Mouse (Mus musculus) intestine, embryonic 15.5 days (tissue): ENCODE measurements at regions not wholly inside any gene's neighbourhood (a gene's known extent, or its start where the extent isn't known, plus 50 kb on each side); places are given as distances from the start of the nearest gene placed in this dataset.

Experiments
- ATAC-seq: fragments of 200-750 bp; cut with Nextera tagmentation; 2 replicates; pipeline ENCODE4 v1.8.0; 2017; ENCODE audit warnings: moderate TSS enrichment, moderate library complexity
- H3K27ac ChIP-seq: fragments of 300-500 bp; sonication (generic); 2 replicates; pipeline ENCODE4 v1.5.1; 2015; ENCODE audit warnings: mild to moderate bottlenecking, inconsistent platforms
- H3K27me3 ChIP-seq: fragments of 300-500 bp; sonication (generic); replicated peaks from 2 replicates; pipeline ENCODE4 v1.6.1; 2015; ENCODE audit warnings: inconsistent platforms
- H3K36me3 ChIP-seq: fragments of 300-500 bp; sonication (generic); 2 replicates; pipeline ENCODE4 v1.6.1; 2015; ENCODE audit warnings: inconsistent platforms
- H3K4me1 ChIP-seq: fragments of 300-500 bp; sonication (generic); replicated peaks from 2 replicates; pipeline ENCODE4 v1.6.1; 2015; ENCODE audit warnings: inconsistent platforms
- H3K4me2 ChIP-seq: fragments of 300-500 bp; sonication (generic); replicated peaks from 2 replicates; pipeline ENCODE4 v1.6.1; 2015; ENCODE audit warnings: mild to moderate bottlenecking, inconsistent platforms
- H3K4me3 ChIP-seq: fragments of 300-500 bp; sonication (generic); replicated peaks from 2 replicates; pipeline ENCODE4 v1.5.1; 2015; ENCODE audit warnings: inconsistent platforms
- H3K9ac ChIP-seq: fragments of 300-500 bp; sonication (generic); 2 replicates; pipeline ENCODE4 v1.6.1; 2015; ENCODE audit warnings: inconsistent platforms
- H3K9me3 ChIP-seq: fragments of 300-500 bp; sonication (generic); 2 replicates; pipeline ENCODE4 v1.6.1; 2016; ENCODE audit warnings: inconsistent platforms
- WGBS: fragments of 180-500 bp; shearing (Covaris S2); methylation state at CpG from one replicate; pipeline ENCODE4 v1.1.7; 2015; 5-methylcytosine and 5-hydroxymethylcytosine counted together

- Histone ChIP-seq H3K4me1 (no peaks in the 10 kb centered on the region), H3K9ac (no peak overlapping the region), H3K27ac (no peak overlapping the region), H3K36me3 (no peaks in the 10 kb centered on the region), H3K27me3 (no peaks in the 10 kb centered on the region), H3K4me3 (peak overlapping the region; percentile 21; the same call in 1 of the 2 replicates), H3K4me2 (peak overlapping the region; percentile 57), H3K9me3 (no peaks in the 10 kb centered on the region)
- WGBS: 55% methylated on average over 16 of the region's 16 CpGs
- no peak for ATAC-seq
These were observed 132.3 kb downstream of the Tfap2a start for GRCm38 (mm10) chr13:40605686-40606404.

- no peak overlapping the region for H3K4me3 ChIP-seq
- no peak overlapping the region for H3K27ac ChIP-seq
- no peaks in the 10 kb centered on the region for H3K36me3 ChIP-seq
- no peaks in the 10 kb centered on the region for H3K9me3 ChIP-seq
- H3K27me3 ChIP-seq: no peaks in the 10 kb centered on the region
- H3K4me1 ChIP-seq: no peaks in the 10 kb centered on the region
- WGBS: 89% methylated on average over 12 of the region's 12 CpGs
- H3K9ac ChIP-seq: no peak overlapping the region
- no peak overlapping the region for H3K4me2 ChIP-seq
- no peak for ATAC-seq
These were observed 163.0 kb downstream of the Tfap2a start for GRCm38 (mm10) chr13:40574981-40575745.

- no peak overlapping the region for H3K27ac ChIP-seq
- H3K36me3 ChIP-seq: no peaks in the 10 kb centered on the region
- no peak overlapping the region for H3K9ac ChIP-seq
- no peaks in the 10 kb centered on the region for H3K27me3 ChIP-seq
- H3K4me2 ChIP-seq: no peak overlapping the region
- H3K4me1 ChIP-seq: no peaks in the 10 kb centered on the region
- WGBS: 78% methylated on average over 5 of the region's 5 CpGs
- no peak for ATAC-seq
- H3K4me3 ChIP-seq: no peak overlapping the region
- H3K9me3 ChIP-seq: no peaks in the 10 kb centered on the region
These were observed 168.7 kb downstream of the Tfap2a start for GRCm38 (mm10) chr13:40569461-40569860.

GRCm38 (mm10) chr13:40567821-40568220 is 170.4 kb downstream of the Tfap2a start:
- Histone ChIP-seq H3K9me3 (no peaks in the 10 kb centered on the region), H3K4me3 (no peak overlapping the region), H3K9ac (no peak overlapping the region), H3K4me1 (no peaks in the 10 kb centered on the region), H3K27me3 (no peaks in the 10 kb centered on the region), H3K4me2 (no peak overlapping the region), H3K27ac (no peak overlapping the region), H3K36me3 (no peaks in the 10 kb centered on the region)
- 76% methylated on average over 3 of the region's 3 CpGs for WGBS
- ATAC-seq: no peak

- no peak overlapping the region for H3K27ac ChIP-seq
These were observed 173.8 kb downstream of the Tfap2a start for GRCm38 (mm10) chr13:40564351-40564750.

GRCm38 (mm10) chr13:40554368-40554767 is 183.8 kb downstream of the Tfap2a start:
- 81% methylated on average over 7 of the region's 7 CpGs for WGBS
- H3K9me3 ChIP-seq: no peaks in the 10 kb centered on the region
- H3K4me2 ChIP-seq: no peak overlapping the region
- no peak for ATAC-seq
- no peaks in the 10 kb centered on the region for H3K4me1 ChIP-seq
- H3K9ac ChIP-seq: no peak overlapping the region
- no peak overlapping the region for H3K4me3 ChIP-seq
- no peak overlapping the region for H3K27ac ChIP-seq
- no peaks in the 10 kb centered on the region for H3K27me3 ChIP-seq
- H3K36me3 ChIP-seq: no peaks in the 10 kb centered on the region

More at GRCm38 (mm10) chr13:40564351-40564750, 173.8 kb downstream of the Tfap2a start:
- no peaks in the 10 kb centered on the region for H3K9me3 ChIP-seq
- no peak overlapping the region for H3K4me3 ChIP-seq
- ATAC-seq: no peak
- H3K9ac ChIP-seq: no peak overlapping the region
- H3K4me1 ChIP-seq: no peaks in the 10 kb centered on the region
- no peak overlapping the region for H3K4me2 ChIP-seq
- no peaks in the 10 kb centered on the region for H3K36me3 ChIP-seq
- no peaks in the 10 kb centered on the region for H3K27me3 ChIP-seq

- Histone ChIP-seq H3K9me3 (no peaks in the 10 kb centered on the region), H3K27ac (no peak overlapping the region)
These were observed 164.3 kb upstream of the Ofcc1 start for GRCm38 (mm10) chr13:40525501-40525900.

GRCm38 (mm10) chr13:40523115-40523514 is 161.9 kb upstream of the Ofcc1 start:
- H3K4me2 ChIP-seq: no peak overlapping the region
- no peaks in the 10 kb centered on the region for H3K36me3 ChIP-seq
- H3K27ac ChIP-seq: no peak overlapping the region
- 62% methylated on average over 2 of the region's 2 CpGs for WGBS
- H3K4me3 ChIP-seq: no peak overlapping the region
- H3K4me1 ChIP-seq: no peaks in the 10 kb centered on the region
- no peak overlapping the region for H3K9ac ChIP-seq
- no peak for ATAC-seq
- no peaks in the 10 kb centered on the region for H3K9me3 ChIP-seq
- no peaks in the 10 kb centered on the region for H3K27me3 ChIP-seq

More at GRCm38 (mm10) chr13:40525501-40525900, 164.3 kb upstream of the Ofcc1 start:
- Histone ChIP-seq H3K4me1 (no peaks in the 10 kb centered on the region), H3K4me2 (no peak overlapping the region), H3K27me3 (no peaks in the 10 kb centered on the region), H3K4me3 (no peak overlapping the region), H3K36me3 (no peaks in the 10 kb centered on the region), H3K9ac (no peak overlapping the region)
- no peak for ATAC-seq

GRCm38 (mm10) chr13:40518180-40518579 is 156.9 kb upstream of the Ofcc1 start:
- WGBS: 69% methylated on average over 4 of the region's 4 CpGs
- ATAC-seq: no peak
- Histone ChIP-seq H3K9me3 (no peaks in the 10 kb centered on the region), H3K4me1 (no peaks in the 10 kb centered on the region), H3K4me3 (no peak overlapping the region), H3K27ac (no peak overlapping the region), H3K4me2 (no peak overlapping the region), H3K9ac (no peak overlapping the region), H3K27me3 (no peaks in the 10 kb centered on the region), H3K36me3 (no peaks in the 10 kb centered on the region)

- no peak for ATAC-seq
- 53% methylated on average over 1 of the region's 1 CpGs for WGBS
- no peaks in the 10 kb centered on the region for H3K4me1 ChIP-seq
- H3K4me3 ChIP-seq: no peak overlapping the region
- H3K9ac ChIP-seq: no peak overlapping the region
- H3K27ac ChIP-seq: no peak overlapping the region
- no peaks in the 10 kb centered on the region for H3K27me3 ChIP-seq
- H3K36me3 ChIP-seq: no peaks in the 10 kb centered on the region
- no peaks in the 10 kb centered on the region for H3K9me3 ChIP-seq
- H3K4me2 ChIP-seq: no peak overlapping the region
These were observed 148.0 kb upstream of the Ofcc1 start for GRCm38 (mm10) chr13:40509290-40509689.

GRCm38 (mm10) chr13:40480830-40481229 is 119.6 kb upstream of the Ofcc1 start:
- 45% methylated on average over 7 of the region's 7 CpGs for WGBS
- Histone ChIP-seq H3K27me3 (no peaks in the 10 kb centered on the region), H3K4me3 (no peak overlapping the region), H3K4me2 (no peak overlapping the region), H3K9me3 (no peaks in the 10 kb centered on the region), H3K9ac (no peak overlapping the region), H3K36me3 (no peaks in the 10 kb centered on the region), H3K4me1 (no peaks in the 10 kb centered on the region), H3K27ac (no peak overlapping the region)
- no peak for ATAC-seq

- Histone ChIP-seq H3K4me2 (no peak overlapping the region), H3K36me3 (no peaks in the 10 kb centered on the region), H3K4me1 (no peaks in the 10 kb centered on the region), H3K4me3 (no peak overlapping the region), H3K9ac (no peak overlapping the region), H3K27me3 (no peaks in the 10 kb centered on the region), H3K9me3 (no peaks in the 10 kb centered on the region), H3K27ac (no peak overlapping the region)
- WGBS: 50% methylated on average over 3 of the region's 3 CpGs
- no peak for ATAC-seq
These were observed 111.4 kb upstream of the Ofcc1 start for GRCm38 (mm10) chr13:40472683-40473082.

- H3K9me3 ChIP-seq: no peaks in the 10 kb centered on the region
- no peak overlapping the region for H3K9ac ChIP-seq
- H3K27me3 ChIP-seq: no peaks in the 10 kb centered on the region
- H3K36me3 ChIP-seq: no peaks in the 10 kb centered on the region
- H3K4me2 ChIP-seq: no peak overlapping the region
- ATAC-seq: no peak
- H3K27ac ChIP-seq: no peak overlapping the region
- no peaks in the 10 kb centered on the region for H3K4me1 ChIP-seq
- 85% methylated on average over 7 of the region's 7 CpGs for WGBS
- H3K4me3 ChIP-seq: no peak overlapping the region
These were observed 107.9 kb upstream of the Ofcc1 start for GRCm38 (mm10) chr13:40469162-40469561.
